Mouse (Mus musculus) hindbrain, embryonic 14.5 days (tissue): ENCODE data around the gene Pde4d. TPM values are rescaled to one million over a fixed set of nuclear protein-coding genes. Genes with fewer than 3 reads are reported as not detected.
A peak's percentile ranks its signal among the peaks of the same experiment; 100 is the strongest.

Source experiments
- ATAC-seq: fragments of 200-750 bp; cut with Nextera tagmentation; 2 replicates; pipeline ENCODE4 v1.8.0; 2017; ENCODE audit warnings: moderate number of reproducible peaks, mild to moderate bottlenecking, moderate TSS enrichment, moderate library complexity; ENCODE audit not compliant: low FRiP score
- DNase-seq: peaks from one replicate; pipeline ENCODE4 v3.0.0-alpha.2; 2015; ENCODE audit warnings: low spot score
- H3K27ac ChIP-seq: fragments of 300-500 bp; sonication (generic); 2 replicates; pipeline ENCODE4 v1.5.1; 2014; ENCODE audit warnings: mild to moderate bottlenecking, moderate library complexity
- H3K27me3 ChIP-seq: fragments of 300-500 bp; sonication (generic); 2 replicates; pipeline ENCODE4 v1.6.1; 2014; ENCODE audit warnings: mild to moderate bottlenecking, low read length, mixed read lengths; ENCODE audit not compliant: control insufficient read depth, insufficient read depth
- H3K36me3 ChIP-seq: fragments of 300-500 bp; sonication (generic); replicated peaks from 2 replicates; pipeline ENCODE4 v1.6.1; 2014; ENCODE audit not compliant: control insufficient read depth, insufficient read depth
- H3K4me1 ChIP-seq: fragments of 300-500 bp; sonication (generic); replicated peaks from 2 replicates; pipeline ENCODE4 v1.6.1; 2014; ENCODE audit warnings: antibody characterized with exemption, low read length, mixed read lengths; ENCODE audit not compliant: control insufficient read depth, insufficient read depth
- H3K4me2 ChIP-seq: fragments of 300-500 bp; sonication (generic); replicated peaks from 2 replicates; pipeline ENCODE4 v1.6.1; 2014; ENCODE audit warnings: mild to moderate bottlenecking, moderate library complexity
- H3K4me3 ChIP-seq: fragments of 300-500 bp; sonication (generic); replicated peaks from 2 replicates; pipeline ENCODE4 v1.5.1; 2014; ENCODE audit warnings: mild to moderate bottlenecking, low read length
- H3K9ac ChIP-seq: fragments of 300-500 bp; sonication (generic); 2 replicates; pipeline ENCODE4 v1.6.1; 2014
- H3K9me3 ChIP-seq: fragments of 300-500 bp; sonication (generic); 2 replicates; pipeline ENCODE4 v1.6.1; 2016; ENCODE audit warnings: low read length; ENCODE audit not compliant: control insufficient read depth
- WGBS: fragments of 180-500 bp; shearing (Covaris S2); extraction: QIAGEN DNeasy Blood & Tissue Kit; methylation state at CpG from one replicate; pipeline ENCODE4 v1.1.7; 2014; 5-methylcytosine and 5-hydroxymethylcytosine counted together
- polyA plus RNA-seq: library from polyadenylated mRNA; unstranded; fragments of >200 nt; fragmentation: Nextera tagmentation; extraction: Ambion mirVana; gene quantifications from 2 replicates; pipeline ENCODE4 v1.2.1, GENCODE M21; 2014

Gene Pde4d
- polyA plus RNA-seq, 1 experiment from 2014 or later: 23.2 TPM

- H3K27ac ChIP-seq: no peak overlapping the region
- no peaks in the 10 kb centered on the region for H3K9me3 ChIP-seq
- H3K36me3 ChIP-seq: no peaks in the 10 kb centered on the region
- no peak overlapping the region for H3K4me3 ChIP-seq
- no peak for DNase-seq
- H3K27me3 ChIP-seq: no peaks in the 10 kb centered on the region
- no peaks in the 10 kb centered on the region for H3K4me1 ChIP-seq
- ATAC-seq: no peak
- no peak overlapping the region for H3K4me2 ChIP-seq
- 78% methylated on average over 2 of the region's 2 CpGs for WGBS
- no peak overlapping the region for H3K9ac ChIP-seq
Observed at GRCm38 (mm10) chr13:109096654-109097053, 646.9 kb downstream of the Pde4d start.

GRCm38 (mm10) chr13:109116004-109116341 lies 666.2 kb downstream of the Pde4d start:
- WGBS: 0% methylated on average over 7 of the region's 8 CpGs
- Histone ChIP-seq H3K27ac (peak overlapping the region; percentile 83), H3K4me3 (peak overlapping the region; percentile 81), H3K4me2 (peak overlapping the region; percentile 93), H3K9me3 (no peaks in the 10 kb centered on the region), H3K4me1 (peaks cover 12% of the 10 kb centered on the region; the same call in 1 of the 2 replicates), H3K36me3 (no peaks in the 10 kb centered on the region), H3K9ac (peak overlapping the region; percentile 86), H3K27me3 (peaks cover 15% of the 10 kb centered on the region)
- ATAC-seq: peak; percentile 57
- no peak for DNase-seq

- Histone ChIP-seq H3K27ac (peak overlapping the region; percentile 83), H3K4me3 (peak overlapping the region; percentile 81), H3K27me3 (peaks cover 15% of the 10 kb centered on the region), H3K9me3 (no peaks in the 10 kb centered on the region), H3K4me1 (peaks cover 12% of the 10 kb centered on the region; the same call in 1 of the 2 replicates), H3K36me3 (no peaks in the 10 kb centered on the region), H3K9ac (peak overlapping the region; percentile 86), H3K4me2 (peak overlapping the region; percentile 93)
- under 1% methylated on average over 55 of the region's 63 CpGs for WGBS
- peak; percentile 85 for ATAC-seq
- DNase-seq: peak; percentile 70
Observed at GRCm38 (mm10) chr13:109116342-109117201, 666.8 kb downstream of the Pde4d start.

GRCm38 (mm10) chr13:109117210-109117791 lies 667.6 kb downstream of the Pde4d start:
- H3K9me3 ChIP-seq: no peaks in the 10 kb centered on the region
- H3K4me2 ChIP-seq: peak overlapping the region; percentile 93
- DNase-seq (peak; percentile 44), ATAC-seq (peak; percentile 43; the same call in 1 of the 2 replicates)
- H3K4me3 ChIP-seq: peak overlapping the region; percentile 81
- peak overlapping the region; percentile 83 for H3K27ac ChIP-seq
- H3K36me3 ChIP-seq: no peaks in the 10 kb centered on the region
- H3K9ac ChIP-seq: peak overlapping the region; percentile 86
- 6% methylated on average over 14 of the region's 14 CpGs for WGBS
- peaks cover 15% of the 10 kb centered on the region for H3K27me3 ChIP-seq
- peaks cover 12% of the 10 kb centered on the region; the same call in 1 of the 2 replicates for H3K4me1 ChIP-seq

- Histone ChIP-seq H3K27ac (no peak overlapping the region; the same call in 1 of the 2 replicates), H3K4me1 (peaks cover 12% of the 10 kb centered on the region; the same call in 1 of the 2 replicates), H3K4me2 (peak overlapping the region; percentile 93), H3K9ac (no peak overlapping the region), H3K9me3 (no peaks in the 10 kb centered on the region), H3K36me3 (no peaks in the 10 kb centered on the region), H3K27me3 (peaks cover 15% of the 10 kb centered on the region), H3K4me3 (peak overlapping the region; percentile 81)
- 63% methylated on average over 1 of the region's 1 CpGs for WGBS
- DNase-seq: no peak
- no peak for ATAC-seq
Observed at GRCm38 (mm10) chr13:109118296-109118800, 668.6 kb downstream of the Pde4d start.

GRCm38 (mm10) chr13:109121867-109122266 lies 672.1 kb downstream of the Pde4d start:
- WGBS: 54% methylated on average over 3 of the region's 3 CpGs
- DNase-seq (no peak), ATAC-seq (no peak)
- H3K4me1 ChIP-seq: 0 out of 2 replicates have a peak, but pooled peaks cover 4% of the 10 kb centered on the region
- H3K4me2 ChIP-seq: no peak overlapping the region
- H3K27ac ChIP-seq: no peak overlapping the region
- H3K9me3 ChIP-seq: no peaks in the 10 kb centered on the region
- no peak overlapping the region for H3K4me3 ChIP-seq
- no peak overlapping the region for H3K9ac ChIP-seq
- H3K36me3 ChIP-seq: no peaks in the 10 kb centered on the region
- H3K27me3 ChIP-seq: peaks cover 4% of the 10 kb centered on the region; the same call in 1 of the 2 replicates

GRCm38 (mm10) chr13:109136405-109136804 lies 686.7 kb downstream of the Pde4d start:
- Histone ChIP-seq H3K27me3 (no peaks in the 10 kb centered on the region), H3K4me1 (no peaks in the 10 kb centered on the region), H3K27ac (no peak overlapping the region), H3K4me3 (no peak overlapping the region), H3K9ac (no peak overlapping the region), H3K4me2 (no peak overlapping the region), H3K9me3 (no peaks in the 10 kb centered on the region), H3K36me3 (no peaks in the 10 kb centered on the region)
- DNase-seq: no peak
- WGBS: 68% methylated on average over 4 of the region's 4 CpGs
- no peak for ATAC-seq

- 81% methylated on average over 3 of the region's 3 CpGs for WGBS
- no peak for ATAC-seq
- no peak overlapping the region for H3K9ac ChIP-seq
- H3K27me3 ChIP-seq: no peaks in the 10 kb centered on the region
- H3K36me3 ChIP-seq: no peaks in the 10 kb centered on the region
- H3K4me3 ChIP-seq: no peak overlapping the region
- H3K9me3 ChIP-seq: no peaks in the 10 kb centered on the region
- no peaks in the 10 kb centered on the region for H3K4me1 ChIP-seq
- no peak overlapping the region for H3K27ac ChIP-seq
- no peak for DNase-seq
- H3K4me2 ChIP-seq: no peak overlapping the region
Observed at GRCm38 (mm10) chr13:109158703-109159102, 709.0 kb downstream of the Pde4d start.
